Mouse (Mus musculus) olfactory bulb, adult 2 months (tissue): Measurements from ENCODE around the gene Pgk2. TPM values are rescaled to one million over a fixed set of nuclear protein-coding genes. Genes with fewer than 3 reads are reported as not detected.
"Not testable (repeated sequence)": the region's sequence is repeated elsewhere in the genome, so short reads cannot be mapped to it uniquely, and the experiment has no call there.

Experiments
- H3K27ac ChIP-seq: fragments of 200-500 bp; 2 replicates; pipeline ENCODE4 v1.5.1; 2012; ENCODE audit warnings: low read depth, low read length; ENCODE audit not compliant: insufficient read depth
- H3K4me1 ChIP-seq: fragments of 200-500 bp; 2 replicates; pipeline ENCODE4 v1.6.1; 2012; ENCODE audit warnings: low read length; ENCODE audit not compliant: control insufficient read depth, insufficient read depth
- H3K4me3 ChIP-seq: fragments of 200-500 bp; 2 replicates; pipeline ENCODE4 v1.5.1; 2012; ENCODE audit warnings: mild to moderate bottlenecking, low read depth, low read length, moderate library complexity; ENCODE audit not compliant: insufficient read depth
- CTCF ChIP-seq: fragments of 200-500 bp; IDR thresholded peaks from 2 replicates; pipeline ENCODE4 v1.5.1; 2012; ENCODE audit warnings: low read depth, mild to moderate bottlenecking, low read length, moderate library complexity; ENCODE audit not compliant: insufficient read depth
- POLR2A ChIP-seq: fragments of 200-500 bp; IDR thresholded peaks from 2 replicates; pipeline ENCODE4 v1.6.1; 2012; ENCODE audit warnings: mild to moderate bottlenecking, low read depth, low read length, moderate library complexity; ENCODE audit not compliant: insufficient read depth
- WGBS: fragments of 180-500 bp; shearing (Covaris S2); methylation state at CpG from one replicate; pipeline ENCODE4 v1.1.7; 2018; 5-methylcytosine and 5-hydroxymethylcytosine counted together
- polyA plus RNA-seq: library from polyadenylated mRNA; stranded (reverse); fragments of >200 nt; gene quantifications from 2 replicates; pipeline ENCODE4 v1.2.4, GENCODE M21; 2012; ENCODE audit warnings: low replicate concordance; ENCODE audit not compliant: missing spikeins, insufficient read depth, insufficient read length

The Pgk2 gene
- not detected in 2 replicates for polyA plus RNA-seq

DNA sequence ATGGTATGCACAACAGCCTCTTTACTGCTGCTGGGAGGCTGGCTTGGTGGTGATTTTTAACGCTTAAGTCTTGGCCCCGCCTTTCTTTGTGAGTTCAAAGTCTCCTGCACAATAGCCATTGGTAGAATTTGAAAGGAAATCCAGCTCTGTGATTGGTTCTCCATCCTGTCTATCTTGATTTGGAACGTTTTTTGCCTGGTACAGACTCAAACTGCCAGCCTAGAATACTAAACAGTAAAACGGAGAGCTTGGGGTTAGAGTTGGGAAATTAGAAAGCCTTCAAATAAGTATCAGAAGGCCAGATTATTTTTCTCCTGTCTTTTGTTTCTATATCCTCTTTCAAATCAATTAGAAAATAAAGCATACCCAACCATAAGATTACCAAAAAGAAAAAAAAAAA lies at the start of gene Pgk2:
Pgk2 (minus strand) TSS at position 101 of the 400 bp plus-strand sequence.
- Histone ChIP-seq H3K4me3 (no peak within 1 kb of the TSS), H3K27ac (no peak within 1 kb of the TSS), H3K4me1 (no peaks in the 10 kb centered on the region)
- no peak for TF ChIP-seq POLR2A
- no peak for TF ChIP-seq CTCF
- 76% methylated on average over 4 of the region's 4 CpGs for WGBS

DNA sequence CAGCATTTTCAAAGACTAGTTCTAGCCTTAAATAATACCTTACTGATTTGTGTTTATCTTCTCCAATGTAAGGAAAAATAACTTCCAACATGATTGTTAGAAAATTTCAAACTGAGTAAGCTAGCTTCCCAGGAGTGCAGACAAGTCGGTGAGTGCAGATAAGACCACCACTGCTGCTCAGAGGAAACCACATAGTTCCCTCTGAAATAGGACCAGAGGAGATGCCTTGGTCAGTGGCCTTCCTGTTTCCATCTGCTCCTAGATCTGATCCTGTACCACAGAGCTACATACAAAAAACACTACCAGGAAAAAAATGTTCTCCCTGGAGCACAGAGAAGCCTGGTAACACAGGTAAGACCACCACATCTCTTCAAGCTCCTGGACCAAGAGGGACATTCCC lies 44.0 kb upstream of the Pgk2 start:
- H3K4me1 ChIP-seq = no peaks in the 10 kb centered on the region
- TF ChIP-seq POLR2A (no peak), CTCF (no peak)
- H3K27ac ChIP-seq = no peak overlapping the region
- WGBS = 87% methylated on average over 1 of the region's 1 CpGs
- no peak overlapping the region for H3K4me3 ChIP-seq

DNA sequence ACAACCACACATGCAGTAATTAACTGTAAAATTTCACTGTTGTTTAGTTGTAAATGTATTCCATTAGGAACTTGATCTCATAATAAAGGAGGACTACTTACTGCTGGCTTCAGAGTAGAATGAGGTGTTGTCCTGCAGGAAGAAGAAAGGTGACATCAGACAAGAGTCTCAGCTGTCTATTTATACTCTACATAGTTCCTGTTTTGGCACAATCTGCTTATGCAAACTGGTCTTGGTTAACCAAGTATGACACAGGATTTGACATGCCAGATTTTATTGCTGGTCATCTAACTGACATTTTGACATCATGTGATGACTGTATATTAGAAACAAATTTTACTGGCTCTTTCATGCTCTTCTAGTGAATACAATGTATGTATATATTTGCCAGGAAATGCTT lies 33.7 kb upstream of the Pgk2 start, which contains the start of gene Crisp3:
Crisp3 (minus strand) TSS at position 154 of the 400 bp plus-strand sequence.
- TF ChIP-seq CTCF (no peak), POLR2A (no peak)
- H3K4me3 ChIP-seq = no peak within 1 kb of the TSS
- no peak within 1 kb of the TSS for H3K27ac ChIP-seq
- no peaks in the 10 kb centered on the region for H3K4me1 ChIP-seq

DNA sequence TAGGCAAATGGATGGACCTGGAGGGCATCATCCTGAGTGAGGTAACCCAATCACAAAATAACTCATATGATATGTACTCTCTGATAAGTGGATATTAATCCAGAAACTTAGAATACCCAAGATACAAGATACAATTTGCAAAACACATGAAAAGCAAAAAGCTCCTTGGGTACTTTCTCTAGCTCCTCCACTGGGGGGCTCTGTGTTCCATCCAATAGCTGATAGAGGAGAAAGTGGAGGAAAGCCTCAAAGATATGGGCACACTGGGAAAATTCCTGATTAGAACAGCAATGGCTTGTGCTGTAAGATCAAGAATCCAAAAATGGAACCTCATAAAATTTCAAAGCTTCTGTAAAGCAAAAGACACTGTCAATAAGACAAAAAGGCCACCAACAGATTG lies 6.6 kb downstream of the Pgk2 start:
- not testable (repeated sequence) for H3K4me1 ChIP-seq, H3K27ac ChIP-seq, H3K4me3 ChIP-seq

DNA sequence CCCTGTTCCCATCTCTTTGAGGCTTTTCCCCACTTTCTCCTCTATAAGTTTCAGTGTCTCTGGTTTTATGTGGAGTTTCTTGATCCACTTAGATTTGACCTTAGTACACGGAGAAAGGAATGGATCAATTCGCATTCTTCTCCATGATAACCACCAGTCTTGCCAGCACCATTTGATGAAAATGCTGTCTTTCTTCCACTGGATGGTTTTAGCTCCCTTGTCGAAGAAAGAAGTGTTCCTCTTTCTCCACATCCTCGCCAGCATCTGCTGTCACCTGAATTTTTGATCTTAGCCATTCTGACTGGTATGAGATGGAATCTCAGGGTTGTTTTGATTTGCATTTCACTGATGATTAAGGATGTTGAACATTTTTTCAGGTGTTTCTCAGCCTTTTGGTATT lies 18.2 kb downstream of the Pgk2 start:
- 89% methylated on average over 4 of the region's 4 CpGs for WGBS
- not testable (repeated sequence) for H3K27ac ChIP-seq, H3K4me3 ChIP-seq, H3K4me1 ChIP-seq

DNA sequence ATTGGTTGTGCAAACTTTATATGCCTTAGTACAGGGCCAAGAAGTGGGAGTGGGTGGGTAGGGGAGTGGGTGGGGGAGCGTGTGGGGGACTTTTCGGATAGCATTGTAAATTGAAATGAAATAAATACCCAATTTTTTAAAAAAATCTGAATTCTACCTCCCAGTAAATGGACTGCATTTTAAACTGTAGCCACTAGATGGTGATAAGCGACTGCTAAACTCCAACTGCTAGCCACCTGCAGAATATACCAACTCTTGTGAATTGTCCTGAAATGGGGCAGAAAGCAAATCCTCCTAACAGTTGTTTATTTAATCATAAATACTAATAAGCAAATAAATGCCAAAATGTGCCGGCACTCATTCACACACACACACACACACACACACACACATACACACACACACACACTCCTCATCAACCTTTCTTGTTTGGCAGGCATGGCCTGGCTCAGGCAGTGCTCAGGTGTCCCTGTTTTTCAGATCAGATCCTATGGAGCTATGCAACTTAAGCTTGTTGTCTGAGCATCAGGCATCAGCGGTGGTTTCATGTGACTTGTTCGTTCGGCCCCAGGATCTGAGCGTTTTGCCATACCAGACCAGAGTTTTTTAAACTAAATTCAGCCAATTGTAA lies 50.6 kb downstream of the Pgk2 start:
- WGBS = 46% methylated on average over 8 of the region's 8 CpGs
- not testable (repeated sequence) for H3K4me3 ChIP-seq, H3K27ac ChIP-seq, H3K4me1 ChIP-seq

Other genes starting within 250 kb of the Pgk2 start
- not detected in 2 replicates for gene AC192777.2, start 113.2 kb downstream of the Pgk2 start, polyA plus RNA-seq
- gene Crisp3, start 33.6 kb upstream of the Pgk2 start, polyA plus RNA-seq = not detected in 2 replicates
- gene Crisp1, start 110.6 kb upstream of the Pgk2 start, polyA plus RNA-seq = not detected in 2 replicates